Mouse (Mus musculus) Patski (cell line): ENCODE data around the gene Mfap1a. TPM values are rescaled to one million over a fixed set of nuclear protein-coding genes. Genes with fewer than 3 reads are reported as not detected.
A peak's percentile ranks its signal among the peaks of the same experiment; 100 is the strongest.
"Not testable (repeated sequence)": the region's sequence is repeated elsewhere in the genome, so short reads cannot be mapped to it uniquely, and the experiment has no call there.

Source experiments
- ATAC-seq: fragments of 100-300 bp; one replicate; pipeline ENCODE4 v1.8.0; 2021
- CTCF ChIA-PET: fragments of 350-600 bp; sonication (Branson Sonifier 250); formaldehyde crosslinking; loops from one replicate; lab custom pipeline; 2022; ENCODE audit warnings: inconsistent platforms; lab: Charles Lee
- POLR2A ChIA-PET: fragments of 350-600 bp; sonication (Branson Sonifier 250); formaldehyde crosslinking; loops from one replicate; lab custom pipeline; 2022; ENCODE audit warnings: antibody characterized with exemption, inconsistent platforms; lab: Charles Lee
- DNase-seq: peaks from one replicate; pipeline ENCODE4 v3.0.0-alpha.2; 2011; ENCODE audit warnings: low read depth, low spot score
- H3K27me3 ChIP-seq: fragments of 371-371 bp; one replicate; pipeline ENCODE4 v1.5.1; 2021
- CTCF ChIP-seq: fragments of 100-300 bp; IDR thresholded peaks from one replicate; pipeline ENCODE4 v1.5.1; 2021
- in situ Hi-C: fragments of 300-500 bp; cut with MboI; formaldehyde crosslinking; loops from 3 replicates; pipeline ENCODE4 v1.11.1; 2018; ENCODE audit warnings: low pct_unique_long_range_greater_than_20kb, mixed read lengths
- polyA plus RNA-seq: library from polyadenylated mRNA; unstranded; gene quantifications from one replicate; pipeline ENCODE4 v1.2.3, GENCODE M21; 2021

Gene Mfap1a
- polyA plus RNA-seq, 1 experiment from 2014 or later, result 31.4 TPM

- TF ChIP-seq CTCF, result no peak
- no peaks in the 10 kb centered on the region for H3K27me3 ChIP-seq
- ChIA-PET POLR2A (no interaction called here), CTCF (no interaction called here)
- DNase-seq (no peak), ATAC-seq (no peak)
- in situ Hi-C loops, result no loop called here
These were observed 4.9 kb upstream of the Mfap1a start for GRCm38 (mm10) chr2:121511401-121511800.

- CTCF ChIA-PET, result no interaction called here
- in situ Hi-C loops, result no loop called here
- ATAC-seq (peak; percentile 66), DNase-seq (no peak)
- POLR2A ChIA-PET, result no interaction called here
- H3K27me3 ChIP-seq, result no peaks in the 10 kb centered on the region
- no peak for TF ChIP-seq CTCF
These were observed 3.1 kb upstream of the Mfap1a start for GRCm38 (mm10) chr2:121509584-121509983.

GRCm38 (mm10) chr2:121507951-121508330, 1.5 kb upstream of the Mfap1a start:
- DNase-seq (no peak), ATAC-seq (no peak)
- in situ Hi-C loops, result no loop called here
- ChIA-PET CTCF (no interaction called here), POLR2A (no interaction called here)
- H3K27me3 ChIP-seq, result no peaks in the 10 kb centered on the region
- TF ChIP-seq CTCF, result no peak

GRCm38 (mm10) chr2:121507173-121507950, 897 bp upstream of the Mfap1a start:
- in situ Hi-C loops, result no loop called here
- no peak for TF ChIP-seq CTCF
- CTCF ChIA-PET, result no interaction called here
- ATAC-seq (no peak), DNase-seq (no peak)
- H3K27me3 ChIP-seq, result no peaks in the 10 kb centered on the region
- POLR2A ChIA-PET, result interaction anchor here (0.6 kb wide), 1 partner anchor 35 kb away, joined by 4 read pairs; no protein-coding TSS in a partner anchor

- CTCF ChIA-PET, ATAC-seq, in situ Hi-C loops: not testable (repeated sequence)
These were observed 4.9 kb downstream of the Mfap1a start for GRCm38 (mm10) chr2:121501550-121501949.

GRCm38 (mm10) chr2:121484403-121484802, 22.1 kb downstream of the Mfap1a start:
- in situ Hi-C loops, CTCF ChIA-PET: not testable (repeated sequence)

More at GRCm38 (mm10) chr2:121501550-121501949, 4.9 kb downstream of the Mfap1a start:
- H3K27me3 ChIP-seq, DNase-seq, POLR2A ChIA-PET: not testable (repeated sequence)

GRCm38 (mm10) chr2:121483576-121483975, 22.9 kb downstream of the Mfap1a start:
- no peaks in the 10 kb centered on the region for H3K27me3 ChIP-seq
- ChIA-PET POLR2A (interaction anchor here (0.6 kb wide), 1 partner anchor 1158 kb away, joined by 3 read pairs; no protein-coding TSS in a partner anchor), CTCF (interaction anchor here (1.5 kb wide), 1 partner anchor 8 kb away, joined by 3 read pairs; no protein-coding TSS in a partner anchor)
- DNase-seq, result no peak
- ATAC-seq, result no peak
- TF ChIP-seq CTCF, result no peak
- in situ Hi-C loops, result no loop called here

More at GRCm38 (mm10) chr2:121484403-121484802, 22.1 kb downstream of the Mfap1a start:
- H3K27me3 ChIP-seq, DNase-seq, POLR2A ChIA-PET, ATAC-seq: not testable (repeated sequence)

- ATAC-seq, POLR2A ChIA-PET, DNase-seq, in situ Hi-C loops, H3K27me3 ChIP-seq: not testable (repeated sequence)
- CTCF ChIA-PET, result interaction anchor here (0.6 to 1.0 kb wide), 2 partner anchors 22 to 46 kb away, joined by 3 to 4 read pairs; no protein-coding TSS in a partner anchor
These were observed 25.5 kb downstream of the Mfap1a start for GRCm38 (mm10) chr2:121480916-121481315.

- DNase-seq, result no peak
These were observed 26.0 kb downstream of the Mfap1a start for GRCm38 (mm10) chr2:121480498-121480897.

GRCm38 (mm10) chr2:121477491-121478266, 28.8 kb downstream of the Mfap1a start:
- TF ChIP-seq CTCF, result no peak
- in situ Hi-C loops, result loop anchor here (5.0 kb wide), 1 partner anchor 70 kb away; no protein-coding TSS in a partner anchor
- no peaks in the 10 kb centered on the region for H3K27me3 ChIP-seq
- no peak for ATAC-seq
- CTCF ChIA-PET, result no interaction called here
- DNase-seq, result no peak
- POLR2A ChIA-PET, result no interaction called here

More at GRCm38 (mm10) chr2:121480498-121480897, 26.0 kb downstream of the Mfap1a start:
- H3K27me3 ChIP-seq, result no peaks in the 10 kb centered on the region
- ATAC-seq, result no peak
- CTCF ChIA-PET, result interaction anchor here (0.6 to 1.0 kb wide), 2 partner anchors 22 to 46 kb away, joined by 3 to 4 read pairs; no protein-coding TSS in a partner anchor
- POLR2A ChIA-PET, result no interaction called here
- TF ChIP-seq CTCF, result peak; percentile 83
- in situ Hi-C loops, result no loop called here

- CTCF ChIA-PET, DNase-seq, POLR2A ChIA-PET, ATAC-seq, H3K27me3 ChIP-seq: not testable (repeated sequence)
- in situ Hi-C loops, result loop anchor here (5.0 kb wide), 1 partner anchor 68 kb away; no protein-coding TSS in a partner anchor
These were observed 31.2 kb downstream of the Mfap1a start for GRCm38 (mm10) chr2:121475306-121475705.
